Mouse (Mus musculus): ENCODE measurements around the gene Pea15a. TPM values are rescaled to one million over a fixed set of nuclear protein-coding genes. Genes with fewer than 3 reads are reported as not detected.
A peak's percentile ranks its signal among the peaks of the same experiment; 100 is the strongest.

Gene Pea15a
- polyA plus RNA-seq, 1 experiment from 2014 or later, result 370 TPM

DNA sequence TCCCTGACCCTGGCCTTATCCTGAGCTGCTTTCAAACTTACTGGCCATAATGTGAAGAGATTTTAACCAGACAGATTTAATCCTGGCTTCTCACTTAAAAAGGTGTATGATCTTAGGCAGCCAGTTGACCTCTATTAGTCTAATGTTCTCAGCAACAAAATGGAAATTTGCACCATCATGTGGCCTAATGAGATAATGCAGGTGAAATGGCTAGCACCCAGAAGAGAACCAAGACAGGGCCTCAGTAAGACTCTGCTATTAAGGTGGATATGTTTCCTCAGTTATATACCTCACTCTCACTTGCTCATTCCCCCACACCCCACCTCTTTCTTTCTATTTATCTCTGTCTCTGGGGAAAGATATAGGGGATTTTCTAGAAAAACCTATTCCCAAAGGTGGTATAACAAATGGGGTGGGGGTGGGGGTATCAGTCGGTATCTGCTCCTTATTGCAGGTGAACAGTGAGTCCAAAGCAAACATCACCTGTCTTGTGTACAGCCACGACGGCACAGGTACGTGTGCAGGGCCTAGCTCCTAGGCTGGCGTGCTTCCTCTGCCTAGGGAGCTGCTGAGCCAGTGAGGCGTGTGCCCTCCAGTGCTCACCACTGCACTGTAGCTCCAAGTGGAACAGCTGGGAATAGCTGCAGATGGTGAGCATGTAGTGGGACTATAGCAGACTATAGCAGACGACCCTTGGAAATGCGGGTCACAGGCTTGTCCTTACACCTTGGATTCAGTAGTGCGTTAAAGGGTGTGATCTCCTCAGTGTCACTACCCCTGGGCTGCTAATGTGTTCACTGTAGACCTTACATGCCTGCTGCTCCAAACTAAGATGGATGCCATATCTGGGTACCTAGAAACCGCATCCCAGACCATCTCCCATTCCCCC is 20.0 kb downstream of the Pea15a start:
- WGBS, result 95% methylated on average over 10 of the region's 10 CpGs
- Histone ChIP-seq H3K4me3 (no peak overlapping the region), H3K27me3 (ENCODE audit: insufficient read depth, poor library complexity, severe bottlenecking) (no peaks in the 10 kb centered on the region), H3K36me3 (peaks cover 96% of the 10 kb centered on the region), H3K9me3 (no peaks in the 10 kb centered on the region), H3K27ac (no peak overlapping the region), H3K4me1 (replicated peaks) (no peaks in the 10 kb centered on the region)
- DNase-seq (ENCODE audit: low spot score), result no peak

DNA sequence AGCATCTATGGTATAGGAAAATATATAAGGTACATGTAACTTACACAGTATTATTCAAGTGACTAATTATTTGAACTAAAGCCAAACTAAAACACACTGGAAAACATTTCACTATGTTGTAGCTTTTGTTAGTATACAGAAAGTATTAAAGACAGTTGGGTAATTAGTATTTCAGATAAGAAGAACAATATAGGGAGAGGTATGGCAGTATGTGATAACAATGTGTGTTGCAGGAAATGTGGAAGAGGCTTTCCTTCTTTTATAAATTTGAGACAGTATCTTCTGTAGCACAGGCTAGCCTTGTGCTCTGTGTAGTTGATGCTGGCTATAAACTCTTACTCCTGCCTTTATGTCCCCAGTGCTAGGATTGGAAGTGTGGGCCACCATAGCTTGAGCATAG is 22.7 kb downstream of the Pea15a start:
- DNase-seq (ENCODE audit: low spot score), result no peak
- Histone ChIP-seq H3K9me3 (no peaks in the 10 kb centered on the region), H3K27ac (no peak overlapping the region), H3K4me1 (replicated peaks) (no peaks in the 10 kb centered on the region), H3K36me3 (peaks cover 96% of the 10 kb centered on the region), H3K27me3 (ENCODE audit: insufficient read depth, poor library complexity, severe bottlenecking) (no peaks in the 10 kb centered on the region), H3K4me3 (no peak overlapping the region)

DNA sequence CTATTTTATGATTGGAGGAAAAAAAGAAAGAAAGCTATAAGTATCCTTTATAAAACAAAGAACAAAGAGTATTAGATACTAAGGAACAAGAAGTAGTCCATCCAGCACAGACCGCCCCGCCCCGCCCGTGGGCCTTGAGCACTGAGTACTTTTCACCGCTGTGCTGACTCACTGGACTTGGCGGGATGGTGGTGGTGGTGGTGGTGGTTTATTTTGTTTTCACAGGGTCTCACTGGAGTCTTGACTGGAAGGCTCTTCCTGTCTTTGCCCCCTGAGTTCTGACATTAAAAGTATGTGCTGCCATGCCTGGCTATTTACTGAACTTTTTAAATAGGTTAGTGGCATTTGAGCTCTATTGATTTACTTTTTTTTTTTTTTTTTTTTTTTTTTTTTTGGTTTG is 23.5 kb downstream of the Pea15a start:
- Histone ChIP-seq H3K36me3 (peaks cover 96% of the 10 kb centered on the region), H3K27me3 (ENCODE audit: insufficient read depth, poor library complexity, severe bottlenecking) (no peaks in the 10 kb centered on the region), H3K9me3 (no peaks in the 10 kb centered on the region), H3K4me1 (replicated peaks) (no peaks in the 10 kb centered on the region), H3K27ac (no peak overlapping the region), H3K4me3 (no peak overlapping the region)
- DNase-seq (ENCODE audit: low spot score), result no peak
- 95% methylated on average over 6 of the region's 6 CpGs for WGBS

DNA sequence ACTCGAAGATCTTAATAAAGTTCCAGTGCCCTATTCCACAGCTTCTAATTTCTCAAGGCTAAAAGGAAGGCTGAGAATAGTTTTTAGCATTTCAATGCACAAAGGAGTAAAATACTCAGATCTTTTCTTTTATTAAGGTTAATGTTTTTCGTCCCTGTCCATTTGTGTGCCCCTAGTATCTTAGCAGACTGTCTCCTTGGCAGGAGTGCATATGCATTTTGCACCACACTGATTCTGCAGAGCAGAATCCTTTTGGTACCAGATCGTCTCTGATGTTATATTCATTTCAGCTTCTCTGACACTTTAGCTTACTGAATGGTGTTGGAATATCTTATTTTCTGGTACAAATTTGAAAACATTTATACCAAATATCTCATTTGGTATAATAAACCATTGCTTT is 24.8 kb downstream of the Pea15a start:
- WGBS, result 94% methylated on average over 3 of the region's 3 CpGs
- H3K36me3 ChIP-seq, result peaks cover 94% of the 10 kb centered on the region
- H3K4me1 ChIP-seq (replicated peaks), result no peaks in the 10 kb centered on the region
- no peaks in the 10 kb centered on the region for H3K27me3 ChIP-seq (ENCODE audit: insufficient read depth, poor library complexity, severe bottlenecking)
- no peak overlapping the region for H3K4me3 ChIP-seq
- no peak for DNase-seq (ENCODE audit: low spot score)
- no peaks in the 10 kb centered on the region for H3K9me3 ChIP-seq
- no peak overlapping the region for H3K27ac ChIP-seq

DNA sequence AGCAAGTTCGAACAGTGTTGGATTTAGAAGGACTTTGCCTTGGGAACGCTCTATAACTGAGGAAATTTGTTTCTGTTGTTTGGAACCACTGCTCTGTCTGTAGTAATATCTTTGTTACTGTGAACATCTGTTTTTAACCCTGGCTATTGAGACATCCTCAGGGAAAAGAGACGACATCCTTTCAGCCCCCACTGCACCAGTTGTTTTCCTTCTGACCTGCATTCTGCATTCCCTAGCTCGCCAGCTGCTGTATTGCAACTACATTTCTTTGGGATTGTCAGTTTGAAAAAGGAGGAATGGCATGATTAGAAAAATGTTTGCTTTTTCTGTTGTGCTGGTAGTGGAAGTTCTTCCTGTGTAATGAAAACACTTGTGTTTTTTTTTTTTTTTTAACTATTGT is 25.7 kb downstream of the Pea15a start:
- H3K36me3 ChIP-seq, result peaks cover 94% of the 10 kb centered on the region
- H3K4me1 ChIP-seq (replicated peaks), result no peaks in the 10 kb centered on the region
- no peak overlapping the region for H3K27ac ChIP-seq
- DNase-seq (ENCODE audit: low spot score), result no peak
- no peaks in the 10 kb centered on the region for H3K27me3 ChIP-seq (ENCODE audit: insufficient read depth, poor library complexity, severe bottlenecking)
- WGBS, result 78% methylated on average over 4 of the region's 4 CpGs
- no peaks in the 10 kb centered on the region for H3K9me3 ChIP-seq
- H3K4me3 ChIP-seq, result no peak overlapping the region

DNA sequence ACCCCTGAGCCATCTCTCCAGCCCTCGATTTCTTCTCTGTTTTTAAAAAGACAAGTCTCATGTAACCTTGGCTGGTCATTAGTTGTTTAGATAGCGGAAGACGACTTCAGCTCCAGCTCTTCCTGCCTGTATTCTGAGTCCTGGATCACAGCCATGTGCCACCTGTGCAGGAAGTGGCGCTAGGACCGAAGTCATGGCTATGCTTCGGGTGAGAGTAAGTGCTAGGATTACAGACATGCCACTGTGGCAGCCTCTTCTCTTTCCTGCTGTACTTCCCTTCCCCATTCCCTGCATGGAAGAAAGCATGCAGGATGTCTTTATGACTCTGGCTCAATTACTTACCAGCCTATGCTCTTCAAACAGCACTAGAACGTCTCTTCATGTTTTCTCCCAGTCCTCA is 27.5 kb downstream of the Pea15a start:
- 89% methylated on average over 7 of the region's 7 CpGs for WGBS
- peaks cover 97% of the 10 kb centered on the region for H3K36me3 ChIP-seq

DNA sequence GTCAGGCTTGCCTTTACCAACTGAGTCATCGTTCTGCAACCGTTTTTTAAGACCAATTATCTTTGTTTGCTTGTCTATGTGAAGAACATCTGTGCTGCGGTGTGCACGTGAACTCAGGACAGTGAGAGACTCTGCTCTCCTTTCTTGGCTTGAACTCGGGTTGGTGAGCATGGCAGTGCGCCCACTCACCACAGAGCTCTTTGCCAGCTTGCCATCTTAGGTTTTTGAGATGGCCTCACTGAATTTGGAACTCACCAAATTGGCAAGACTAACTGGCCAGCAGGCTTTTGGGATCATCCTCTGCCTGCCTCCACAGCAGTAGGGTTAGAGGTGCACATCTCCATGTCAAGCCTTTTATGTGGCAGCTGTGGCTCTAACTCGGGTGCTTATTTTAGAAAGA is 28.8 kb downstream of the Pea15a start:
- no peak for DNase-seq (ENCODE audit: low spot score)
- no peak overlapping the region for H3K4me3 ChIP-seq
- H3K9me3 ChIP-seq, result no peaks in the 10 kb centered on the region
- 91% methylated on average over 7 of the region's 7 CpGs for WGBS
- H3K27ac ChIP-seq, result no peak overlapping the region
- no peaks in the 10 kb centered on the region for H3K27me3 ChIP-seq (ENCODE audit: insufficient read depth, poor library complexity, severe bottlenecking)
- no peaks in the 10 kb centered on the region for H3K4me1 ChIP-seq (replicated peaks)
- H3K36me3 ChIP-seq, result peaks cover 97% of the 10 kb centered on the region

More for the DNA sequence above, 27.5 kb downstream of the Pea15a start:
- DNase-seq (ENCODE audit: low spot score), result no peak
- Histone ChIP-seq H3K27me3 (ENCODE audit: insufficient read depth, poor library complexity, severe bottlenecking) (no peaks in the 10 kb centered on the region), H3K4me1 (replicated peaks) (no peaks in the 10 kb centered on the region), H3K9me3 (no peaks in the 10 kb centered on the region), H3K4me3 (no peak overlapping the region), H3K27ac (no peak overlapping the region)

DNA sequence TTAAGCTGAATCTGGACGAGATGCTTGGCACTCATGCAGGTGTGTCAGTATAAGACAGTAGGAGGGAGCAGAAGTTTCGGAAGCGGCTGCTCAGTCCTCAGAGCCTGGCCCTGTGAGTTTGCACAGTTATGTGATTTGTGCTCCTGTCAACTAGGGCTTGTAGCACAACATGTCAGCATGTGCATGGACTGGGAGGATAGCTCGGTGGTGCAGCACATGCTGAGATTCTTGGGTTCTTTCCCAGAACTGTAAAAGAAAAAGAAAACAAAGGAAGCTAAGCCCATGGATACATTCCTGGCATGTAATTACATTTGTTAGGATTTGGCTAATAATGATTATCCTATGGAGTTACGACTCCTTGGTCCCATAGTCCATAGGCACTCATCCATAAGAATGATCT is 33.4 kb downstream of the Pea15a start:
- no peak overlapping the region for H3K4me3 ChIP-seq
- peaks cover 4% of the 10 kb centered on the region; the same call in 1 of the 2 replicates for H3K9me3 ChIP-seq
- H3K4me1 ChIP-seq (replicated peaks), result no peaks in the 10 kb centered on the region
- DNase-seq (ENCODE audit: low spot score), result no peak
- no peak overlapping the region for H3K27ac ChIP-seq
- peaks cover 98% of the 10 kb centered on the region for H3K36me3 ChIP-seq
- WGBS, result 89% methylated on average over 5 of the region's 5 CpGs
- H3K27me3 ChIP-seq (ENCODE audit: insufficient read depth, poor library complexity, severe bottlenecking), result no peaks in the 10 kb centered on the region

DNA sequence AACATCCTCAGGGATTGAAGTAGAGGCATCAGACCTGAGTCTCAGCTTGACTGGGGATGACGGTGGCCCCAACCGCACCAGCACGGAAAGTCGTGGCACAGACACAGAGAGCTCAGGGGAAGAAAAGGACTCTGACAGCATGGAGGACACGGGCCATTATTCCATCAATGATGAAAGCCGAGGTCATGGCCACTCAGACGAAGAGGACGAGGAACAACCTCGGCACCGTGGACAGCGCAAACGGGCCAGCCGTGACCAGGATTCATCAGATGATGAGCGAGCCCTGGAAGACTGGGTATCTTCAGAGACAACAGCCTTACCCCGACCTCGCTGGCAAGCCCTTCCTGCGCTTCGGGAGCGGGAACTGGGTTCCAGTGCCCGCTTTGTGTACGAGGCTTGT is 34.2 kb downstream of the Pea15a start:
- Histone ChIP-seq H3K4me3 (no peak overlapping the region), H3K4me1 (replicated peaks) (no peaks in the 10 kb centered on the region), H3K36me3 (peaks cover 98% of the 10 kb centered on the region), H3K9me3 (peaks cover 4% of the 10 kb centered on the region; the same call in 1 of the 2 replicates), H3K27ac (no peak overlapping the region), H3K27me3 (ENCODE audit: insufficient read depth, poor library complexity, severe bottlenecking) (no peaks in the 10 kb centered on the region)
- WGBS, result 93% methylated on average over 21 of the region's 21 CpGs
- no peak for DNase-seq (ENCODE audit: low spot score)

DNA sequence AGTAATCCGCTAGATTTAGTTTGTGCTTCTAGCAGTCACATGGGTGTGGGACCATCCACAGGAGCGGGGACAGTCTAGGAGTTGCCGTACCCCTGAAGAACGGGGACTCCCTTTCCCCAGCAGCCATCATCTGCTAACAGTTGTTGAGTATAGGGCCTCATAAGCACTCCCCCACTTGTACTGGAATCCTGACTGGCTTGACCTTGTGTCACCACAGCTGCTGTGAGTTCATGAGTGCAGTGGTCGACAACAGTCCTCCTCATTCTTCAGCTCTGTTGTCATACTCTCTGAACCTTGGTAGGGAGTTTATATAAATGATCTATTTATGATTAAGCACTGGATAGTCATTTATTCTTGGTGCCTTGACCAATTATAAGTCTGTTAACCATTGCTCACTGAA is 36.8 kb downstream of the Pea15a start:
- Histone ChIP-seq H3K27me3 (ENCODE audit: insufficient read depth, poor library complexity, severe bottlenecking) (no peaks in the 10 kb centered on the region), H3K4me1 (replicated peaks) (no peaks in the 10 kb centered on the region), H3K36me3 (peaks cover 99% of the 10 kb centered on the region), H3K4me3 (no peak overlapping the region), H3K27ac (no peak overlapping the region), H3K9me3 (peaks cover 4% of the 10 kb centered on the region; the same call in 1 of the 2 replicates)
- WGBS, result 97% methylated on average over 5 of the region's 5 CpGs
- no peak for DNase-seq (ENCODE audit: low spot score)

DNA sequence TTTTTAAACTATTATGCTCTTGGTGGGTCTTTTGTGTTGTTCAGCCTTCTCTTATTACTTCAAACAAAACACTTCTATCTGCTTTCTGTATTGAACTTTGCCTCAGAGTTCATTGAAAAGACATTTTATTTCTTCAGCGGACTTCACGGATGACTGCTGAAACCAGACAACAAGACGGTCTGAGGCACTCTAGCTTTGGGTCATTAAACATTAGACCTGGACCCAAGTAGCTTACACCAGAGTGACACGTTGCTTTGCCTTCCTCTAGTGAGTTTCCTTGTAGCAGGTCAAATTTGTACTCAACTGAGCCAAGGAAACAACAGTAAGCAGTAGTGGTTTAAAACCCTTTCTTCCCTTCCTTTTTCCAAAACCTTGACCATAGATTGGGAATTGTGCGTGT is 38.7 kb downstream of the Pea15a start:
- Histone ChIP-seq H3K36me3 (peaks cover 83% of the 10 kb centered on the region), H3K9me3 (peaks cover 4% of the 10 kb centered on the region; the same call in 1 of the 2 replicates), H3K27ac (no peak overlapping the region), H3K27me3 (ENCODE audit: insufficient read depth, poor library complexity, severe bottlenecking) (no peaks in the 10 kb centered on the region), H3K4me1 (replicated peaks) (peaks cover 5% of the 10 kb centered on the region; the same call in 1 of the 2 replicates), H3K4me3 (no peak overlapping the region)
- no peak for DNase-seq (ENCODE audit: low spot score)
- 82% methylated on average over 5 of the region's 5 CpGs for WGBS

DNA sequence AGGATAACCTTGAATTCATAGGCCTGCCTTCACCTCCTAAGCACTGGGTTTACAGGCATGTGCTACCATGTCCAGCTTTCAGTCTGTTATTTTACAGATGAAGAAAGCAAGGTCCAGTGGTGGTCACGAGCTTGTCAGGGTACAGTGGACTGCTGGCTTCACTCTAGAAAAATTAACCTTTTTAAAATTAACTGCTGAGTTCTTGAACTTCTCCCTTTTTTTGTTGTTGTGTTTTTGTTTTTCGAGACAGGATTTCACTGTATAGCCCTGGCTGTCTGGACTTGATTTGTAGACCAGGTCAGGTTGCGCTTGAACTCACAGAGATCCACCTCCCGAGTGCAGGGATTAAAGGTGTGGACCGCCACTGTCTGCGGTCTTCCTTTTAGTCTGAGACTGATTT is 43.6 kb downstream of the Pea15a start:
- WGBS, result 92% methylated on average over 6 of the region's 6 CpGs
- Histone ChIP-seq H3K4me3 (no peak overlapping the region), H3K9me3 (no peaks in the 10 kb centered on the region), H3K27me3 (ENCODE audit: insufficient read depth, poor library complexity, severe bottlenecking) (no peaks in the 10 kb centered on the region), H3K36me3 (peaks cover 37% of the 10 kb centered on the region), H3K4me1 (replicated peaks) (peaks cover 5% of the 10 kb centered on the region; the same call in 1 of the 2 replicates), H3K27ac (no peak overlapping the region)
- no peak for DNase-seq (ENCODE audit: low spot score)

DNA sequence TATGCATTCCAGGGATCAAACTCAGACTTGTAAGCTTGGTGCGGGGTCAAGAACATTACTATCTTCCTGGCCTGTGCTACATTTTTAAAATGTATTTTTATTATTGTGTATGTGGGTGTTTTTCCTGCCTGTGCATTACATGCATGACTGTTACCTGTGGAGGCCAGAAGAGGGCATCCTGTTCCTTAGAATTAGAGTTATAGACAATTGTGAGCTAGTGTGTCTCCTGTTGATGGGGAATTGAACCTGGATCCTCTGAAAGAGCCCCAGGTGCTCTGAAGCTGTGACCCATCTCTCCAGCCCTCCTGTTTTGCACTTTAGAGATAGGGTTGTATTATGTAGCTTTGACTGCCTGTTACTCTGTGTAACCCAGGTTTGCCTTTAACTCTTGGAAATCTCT is 44.6 kb downstream of the Pea15a start:
- Histone ChIP-seq H3K4me1 (replicated peaks) (peaks cover 5% of the 10 kb centered on the region; the same call in 1 of the 2 replicates), H3K4me3 (no peak overlapping the region), H3K36me3 (peaks cover 28% of the 10 kb centered on the region), H3K9me3 (no peaks in the 10 kb centered on the region), H3K27ac (no peak overlapping the region), H3K27me3 (ENCODE audit: insufficient read depth, poor library complexity, severe bottlenecking) (no peaks in the 10 kb centered on the region)
- WGBS, result 95% methylated on average over 1 of the region's 1 CpGs
- DNase-seq (ENCODE audit: low spot score), result peak; percentile 13

Measured in hindbrain, embryonic 10.5 days (tissue).